Mouse (Mus musculus): ENCODE results near the gene Emx1.

GRCm38 (mm10) chr6:85193381-85194318, 6.4 kb downstream of the Emx1 start:
- TF ChIP-seq CTCF (conservative IDR thresholded peaks at IDR 0.05; ENCODE audit: low read length) = no peak
- TF ChIP-seq NANOG (IDR thresholded peaks at IDR 0.05; ENCODE audit: borderline replicate concordance, low read length) = no peak
- TF ChIP-seq POU5F1 (IDR thresholded peaks at IDR 0.05; ENCODE audit: borderline replicate concordance, low read length) = no peak
